ENCODE assay signal across 8 mouse cellular contexts in genomic region chr4:45730862-45731831, GRCm38 (mm10).
DNase-seq lines count a peak whose midpoint lies in the region; ATAC-seq lines count a peak whose summit lies in the region.

No protein-coding gene starts in this region.

- ATAC-seq in hematopoietic stem cell, adult 5-6 weeks (replicated peaks in 1 of 2; ENCODE audit: insufficient read depth in 1 of 2, low FRiP score in 2 of 2, low TSS enrichment in 1 of 2, low read depth in 1 of 2, poor library complexity in 2 of 2, severe bottlenecking in 2 of 2) = peak; percentile 59 to 60; a peak in 2 of 4 replicates
- ATAC-seq in inflammation-experienced regulatory T-cells, adult 6 months = no peak

- peak; percentile 11 for DNase-seq in kidney, adult 9 months
- no peak for DNase-seq in kidney, adult 18-20 months
- DNase-seq in cerebellum, postnatal 10 days = peak; percentile 77 to 78
- DNase-seq in lung, postnatal 14 days = peak; percentile 48
- DNase-seq in frontal cortex, postnatal 25 days (ENCODE audit: low spot score in 2 of 2) = no peak
- no peak for DNase-seq in left cerebral cortex, adult 8-10 months (ENCODE audit: low spot score in 2 of 2)

Comparison
In these comparisons a context has a peak if more than half of its experiments do, and no peak if none do; other contexts are left out.
1. DNase-seq: peak in kidney, adult 9 months (single experiment), cerebellum, postnatal 10 days (2 of 2) and lung, postnatal 14 days (single experiment); none in kidney, adult 18-20 months (single experiment), frontal cortex, postnatal 25 days (0 of 2) and left cerebral cortex, adult 8-10 months (0 of 2).